Mouse (Mus musculus) E14TG2a.4 (cell line): ENCODE data around the gene Abtb1.

Source experiments
- H3K27me3 ChIP-seq: 2 replicates; pipeline ENCODE4 v1.6.1; 2014; ENCODE audit warnings: low read length, control low read depth; ENCODE audit not compliant: insufficient read depth
- H3K36me3 ChIP-seq: 2 replicates; pipeline ENCODE4 v1.6.1; 2014; ENCODE audit warnings: low read length, control low read depth; ENCODE audit not compliant: insufficient read depth
- H3K4me1 ChIP-seq: replicated peaks from 2 replicates; pipeline ENCODE4 v1.6.1; 2014; ENCODE audit warnings: low read depth, low read length, control low read depth
- H3K4me3 ChIP-seq: replicated peaks from 2 replicates; pipeline ENCODE4 v1.5.1; 2014; ENCODE audit warnings: mild to moderate bottlenecking, low read length
- H3K9me3 ChIP-seq: 2 replicates; pipeline ENCODE4 v1.6.1; 2014; ENCODE audit warnings: low read length, control low read depth
- CTCF ChIP-seq: conservative IDR thresholded peaks from 2 replicates; pipeline ENCODE4 v1.5.1; 2014; ENCODE audit warnings: low read length
- NANOG ChIP-seq: IDR thresholded peaks from 2 replicates; pipeline ENCODE4 v1.6.1; 2014; ENCODE audit warnings: borderline replicate concordance, low read length, mixed read lengths
- POU5F1 ChIP-seq: IDR thresholded peaks from 2 replicates; pipeline ENCODE4 v1.6.1; 2014; ENCODE audit warnings: low read length, borderline replicate concordance

The Abtb1 gene

DNA sequence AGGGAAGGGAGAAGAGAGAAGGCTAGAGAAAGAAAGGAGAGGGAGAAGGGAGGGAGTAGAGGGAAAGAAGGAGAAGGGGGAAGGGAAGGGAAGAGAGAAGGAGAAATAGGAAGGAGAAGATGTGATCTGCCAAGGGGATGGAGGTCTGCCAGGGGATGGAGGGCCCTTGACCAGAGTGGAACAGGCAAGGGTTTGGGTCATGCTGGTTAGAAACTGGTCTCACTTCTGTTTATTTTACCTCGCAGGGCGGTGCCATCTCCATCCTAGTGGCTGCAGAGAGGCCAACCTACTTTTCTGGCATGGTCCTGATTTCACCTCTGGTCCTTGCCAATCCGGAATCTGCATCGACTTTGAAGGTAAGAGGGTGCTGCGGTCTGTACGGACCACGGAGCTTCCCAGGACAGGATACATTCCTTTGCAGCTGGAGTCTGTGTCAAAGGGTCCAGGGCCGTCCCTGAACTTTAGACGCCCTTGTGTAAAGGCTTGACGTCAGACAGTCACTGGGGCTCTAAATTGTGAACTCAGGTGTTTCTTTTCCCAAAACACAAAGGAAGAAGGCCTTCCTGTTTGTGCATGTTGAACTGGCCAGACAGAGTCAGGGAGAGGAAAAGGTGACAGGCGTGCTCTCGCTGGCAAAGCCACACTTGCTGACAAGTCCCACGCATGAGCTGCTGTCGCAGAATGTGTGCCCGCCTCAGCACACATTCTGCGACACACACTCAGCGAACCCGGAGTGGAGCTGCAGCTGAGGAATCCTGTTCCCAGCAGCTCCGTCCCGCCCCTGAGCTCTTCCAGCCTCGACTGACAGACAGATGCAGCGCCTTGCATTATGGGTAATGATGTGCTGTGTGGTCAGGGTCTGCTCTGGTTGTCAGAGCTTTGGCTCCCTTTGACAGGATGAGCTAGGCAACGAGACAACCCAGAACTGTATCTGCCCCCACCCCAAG is 32.4 kb downstream of the Abtb1 start:
- peaks cover 15% of the 10 kb centered on the region for H3K4me1 ChIP-seq
- no peak for TF ChIP-seq POU5F1
- H3K9me3 ChIP-seq, result no peaks in the 10 kb centered on the region
- no peaks in the 10 kb centered on the region for H3K36me3 ChIP-seq
- H3K4me3 ChIP-seq, result peak overlapping the region; percentile 30; the same call in 1 of the 2 replicates
- H3K27me3 ChIP-seq, result peaks cover 7% of the 10 kb centered on the region

DNA sequence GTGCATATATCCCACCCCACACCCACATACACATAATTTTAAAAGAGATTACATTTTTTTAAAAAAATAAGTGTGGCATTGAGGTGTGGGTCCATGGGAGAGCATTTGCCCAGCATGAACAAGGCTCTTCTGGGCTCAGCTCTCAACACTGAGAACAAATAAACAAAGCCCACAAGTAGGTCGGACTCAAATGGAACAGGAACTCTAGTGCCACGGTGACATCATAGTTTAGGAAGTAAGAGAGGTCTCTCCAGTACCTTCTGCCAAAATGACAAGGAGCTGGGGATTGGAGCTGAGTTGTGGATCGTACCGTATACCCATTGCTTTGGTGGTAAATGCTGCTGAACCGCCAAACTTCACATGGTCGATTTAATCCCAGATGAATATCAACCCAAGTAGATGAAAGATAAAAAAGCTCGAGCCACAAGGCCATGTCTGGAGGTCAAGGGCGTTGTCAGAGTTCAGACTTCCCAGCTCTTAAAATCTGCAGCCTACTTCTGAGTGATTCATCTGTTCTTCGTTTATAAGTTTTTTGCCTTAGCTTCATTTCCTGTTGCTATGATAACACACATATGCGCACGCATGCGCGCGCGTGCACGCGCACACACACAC is 36.7 kb downstream of the Abtb1 start:
- Histone ChIP-seq H3K27me3 (peaks cover 13% of the 10 kb centered on the region), H3K4me1 (peaks cover 21% of the 10 kb centered on the region), H3K36me3 (no peaks in the 10 kb centered on the region), H3K9me3 (no peaks in the 10 kb centered on the region), H3K4me3 (no peak overlapping the region)
- TF ChIP-seq NANOG (no peak), CTCF (no peak), POU5F1 (no peak)

DNA sequence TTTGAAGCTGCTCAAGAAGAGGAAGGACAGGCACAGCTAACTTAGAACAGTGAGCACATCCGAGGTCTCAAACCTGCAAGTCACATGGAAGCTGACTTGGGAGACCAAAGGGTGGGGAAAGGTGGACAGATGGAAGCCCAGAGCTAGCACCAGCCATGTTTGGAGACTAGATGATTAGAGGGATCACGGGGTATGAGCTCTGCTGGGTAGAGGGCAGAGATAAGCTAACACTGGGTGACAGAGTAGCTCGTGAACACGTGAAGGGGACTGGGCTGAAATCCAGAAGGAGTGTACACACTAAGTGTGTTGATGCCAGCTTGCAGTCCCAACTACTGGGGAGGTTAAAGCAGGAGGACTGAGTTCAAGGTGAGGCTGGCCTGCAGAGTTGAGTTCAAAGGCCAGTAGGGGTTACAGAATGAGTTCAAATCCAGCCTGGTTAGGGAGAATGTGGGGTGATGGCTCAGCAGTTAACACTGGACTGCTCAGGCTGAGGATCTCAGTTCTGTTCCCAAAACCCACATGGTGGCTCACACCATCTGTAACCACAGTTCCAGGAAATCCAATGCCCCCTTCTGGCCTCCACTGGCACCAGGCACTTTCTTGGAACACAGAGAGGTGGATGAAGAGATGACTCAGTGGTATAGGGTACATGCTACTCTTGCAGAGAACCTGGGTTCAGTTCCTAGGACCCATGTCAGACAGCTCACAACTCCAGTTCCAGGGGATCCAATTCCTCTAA is 37.7 kb downstream of the Abtb1 start:
- no peak for TF ChIP-seq POU5F1
- no peak for TF ChIP-seq NANOG
- no peak for TF ChIP-seq CTCF
- Histone ChIP-seq H3K4me1 (peaks cover 12% of the 10 kb centered on the region), H3K36me3 (no peaks in the 10 kb centered on the region), H3K27me3 (peaks cover 10% of the 10 kb centered on the region), H3K4me3 (no peak overlapping the region), H3K9me3 (no peaks in the 10 kb centered on the region)

DNA sequence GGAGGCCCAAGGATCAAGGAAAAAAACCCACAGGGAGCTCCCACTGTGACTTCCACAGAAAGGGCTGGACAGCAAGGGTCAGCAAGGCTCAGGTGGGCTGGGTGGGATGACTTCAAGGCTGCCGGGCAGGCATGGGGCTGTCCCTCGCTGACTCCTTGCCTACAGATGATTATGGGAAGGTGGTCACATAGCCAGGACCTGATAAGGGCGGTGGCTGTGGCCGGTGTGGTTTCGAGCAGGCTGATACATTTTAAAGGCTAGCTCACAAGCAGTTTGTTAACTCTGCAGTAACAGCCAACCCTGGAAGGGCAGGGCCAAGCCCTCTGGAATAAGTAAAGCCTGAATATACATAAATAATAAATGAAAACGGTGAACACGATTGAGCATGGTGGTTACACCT is 38.7 kb downstream of the Abtb1 start:
- Histone ChIP-seq H3K4me3 (no peak overlapping the region), H3K4me1 (peaks cover 11% of the 10 kb centered on the region), H3K36me3 (no peaks in the 10 kb centered on the region), H3K27me3 (0 out of 2 replicates have a peak, but pooled peaks cover 6% of the 10 kb centered on the region), H3K9me3 (no peaks in the 10 kb centered on the region)
- no peak for TF ChIP-seq POU5F1
- no peak for TF ChIP-seq CTCF
- TF ChIP-seq NANOG, result no peak

DNA sequence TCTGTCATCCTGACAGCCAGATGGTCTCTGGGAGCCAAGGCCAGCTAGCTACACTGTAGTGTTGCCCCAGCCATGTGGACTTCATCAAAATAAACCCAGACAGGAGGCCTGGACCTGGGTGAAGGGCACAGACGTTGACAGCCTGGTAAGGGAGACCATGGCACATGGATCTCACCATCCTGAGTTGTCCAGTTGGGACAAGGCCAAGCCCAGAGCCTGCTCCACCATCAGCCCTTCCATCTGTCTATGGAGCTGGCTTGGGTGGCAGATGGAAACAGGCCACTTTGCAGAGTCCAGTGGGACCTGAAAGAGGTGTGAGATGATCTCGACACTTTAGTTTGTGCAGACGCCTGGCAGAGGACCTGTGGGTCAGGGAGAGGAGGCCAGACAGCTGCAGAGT is 41.0 kb downstream of the Abtb1 start:
- peaks cover 12% of the 10 kb centered on the region for H3K27me3 ChIP-seq
- peaks cover 11% of the 10 kb centered on the region for H3K4me1 ChIP-seq
- H3K4me3 ChIP-seq, result no peak overlapping the region
- no peaks in the 10 kb centered on the region for H3K9me3 ChIP-seq
- no peaks in the 10 kb centered on the region for H3K36me3 ChIP-seq
- TF ChIP-seq NANOG, result no peak
- TF ChIP-seq POU5F1, result no peak
- no peak for TF ChIP-seq CTCF

DNA sequence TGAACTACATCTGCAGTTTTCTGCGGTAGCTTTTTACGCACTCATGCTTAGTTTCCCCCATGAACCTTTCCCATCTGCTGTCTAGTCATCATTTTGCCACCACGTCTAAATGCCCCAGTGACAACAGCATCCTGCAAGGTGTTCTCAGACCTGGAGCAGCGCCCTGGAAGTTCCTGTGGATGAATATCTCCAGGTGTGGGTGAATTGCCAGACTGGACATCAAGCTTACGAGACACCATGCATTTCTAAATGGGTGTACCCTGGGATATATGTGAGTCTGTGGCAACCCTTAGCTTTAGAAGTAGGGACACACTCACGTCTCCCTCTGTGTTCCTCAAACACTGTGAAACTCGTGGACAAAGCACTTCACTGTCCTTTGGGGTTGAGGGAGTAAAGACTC is 41.6 kb downstream of the Abtb1 start:
- no peaks in the 10 kb centered on the region for H3K9me3 ChIP-seq
- H3K4me3 ChIP-seq, result no peak overlapping the region
- peaks cover 11% of the 10 kb centered on the region for H3K4me1 ChIP-seq
- TF ChIP-seq POU5F1, result no peak
- no peak for TF ChIP-seq CTCF
- TF ChIP-seq NANOG, result no peak
- H3K27me3 ChIP-seq, result peaks cover 12% of the 10 kb centered on the region
- no peaks in the 10 kb centered on the region for H3K36me3 ChIP-seq

DNA sequence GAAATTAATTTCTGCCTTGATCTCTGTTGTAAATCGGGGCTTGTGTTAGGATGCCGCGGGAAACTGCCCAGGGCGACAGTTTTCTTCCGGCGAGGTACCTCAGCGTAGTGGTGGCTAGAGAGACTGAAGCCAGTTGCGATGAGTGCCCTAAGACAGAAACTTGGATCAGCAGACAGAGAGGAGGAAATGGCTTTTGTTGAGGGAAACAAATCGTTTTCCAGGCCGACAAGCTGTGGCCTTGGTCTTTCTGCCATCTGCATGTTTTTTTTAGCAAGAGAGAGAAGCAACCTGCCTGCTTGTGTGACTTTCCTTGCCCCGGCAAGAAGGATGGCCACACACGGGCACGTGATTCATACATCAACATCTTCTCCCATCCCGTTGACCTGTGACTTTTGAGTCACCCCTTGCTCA is 47.2 kb downstream of the Abtb1 start:
- TF ChIP-seq NANOG (no peak), POU5F1 (no peak), CTCF (no peak)
- H3K9me3 ChIP-seq, result no peaks in the 10 kb centered on the region
- H3K27me3 ChIP-seq, result peaks cover 9% of the 10 kb centered on the region
- no peak overlapping the region for H3K4me3 ChIP-seq
- peaks cover 4% of the 10 kb centered on the region; the same call in 1 of the 2 replicates for H3K4me1 ChIP-seq
- H3K36me3 ChIP-seq, result no peaks in the 10 kb centered on the region

DNA sequence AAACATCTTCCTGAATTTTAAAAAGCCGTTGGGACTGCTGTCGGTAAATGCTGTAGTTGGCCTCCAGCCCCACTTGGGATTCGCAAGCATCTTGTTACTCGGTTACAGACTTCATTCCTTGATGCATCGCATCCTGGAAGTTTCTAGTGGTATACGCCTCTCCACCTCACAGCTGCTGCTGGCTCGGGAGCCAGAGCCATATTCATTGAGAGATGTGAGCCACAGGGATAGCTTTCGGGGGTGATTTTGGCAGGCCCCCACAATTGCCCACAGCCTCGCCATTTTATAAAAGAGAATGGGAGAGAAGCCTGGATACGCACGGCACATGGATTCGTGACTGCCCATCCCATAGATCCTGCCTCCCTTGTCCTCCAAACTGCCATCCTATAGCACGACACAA is 47.9 kb downstream of the Abtb1 start:
- no peaks in the 10 kb centered on the region for H3K36me3 ChIP-seq
- TF ChIP-seq POU5F1 (no peak), CTCF (no peak), NANOG (no peak)
- peaks cover 9% of the 10 kb centered on the region for H3K27me3 ChIP-seq
- peaks cover 8% of the 10 kb centered on the region; the same call in 1 of the 2 replicates for H3K4me1 ChIP-seq
- H3K9me3 ChIP-seq, result no peaks in the 10 kb centered on the region
- no peak overlapping the region for H3K4me3 ChIP-seq
